Mouse (Mus musculus): ENCODE data around the gene Traf7.

DNA sequence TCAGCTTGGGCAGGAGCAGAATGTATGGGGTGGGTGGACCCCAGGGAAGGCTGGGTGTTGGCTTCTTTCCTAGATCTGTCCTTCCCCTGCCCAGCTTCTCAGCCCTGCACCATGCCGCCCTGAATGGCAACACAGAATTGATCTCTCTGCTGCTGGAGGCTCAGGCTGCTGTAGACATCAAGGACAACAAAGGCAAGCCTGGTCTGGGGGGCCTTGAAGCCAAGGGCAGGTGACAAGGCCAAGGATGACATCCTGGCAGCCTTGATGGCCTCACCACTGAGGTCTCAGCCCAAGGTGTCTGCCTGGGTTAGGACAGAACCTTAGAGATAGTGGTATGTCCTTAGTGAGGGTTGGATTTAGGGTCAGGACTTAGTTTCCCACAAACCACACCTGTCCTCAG, 31.7 kb downstream of the Traf7 start:
- TF ChIP-seq GATA1 (IDR thresholded peaks at IDR 0.05; ENCODE audit: low read length), result no peak
- no peak for TF ChIP-seq TAL1 (IDR thresholded peaks at IDR 0.05; ENCODE audit: low read length)

Data from erythroblast, embryonic 14.5 days (primary cell).